Mouse (Mus musculus) skeletal muscle tissue, adult 2 months (tissue): ENCODE measurements around the gene Tcte1.

Experiments
- DNase-seq: peaks from one replicate; pipeline ENCODE4 v3.0.0-alpha.2; 2012; ENCODE audit warnings: low read depth, low spot score

Gene Tcte1

GRCm38 (mm10) chr17:45547461-45548190 lies 24.4 kb downstream of the Tcte1 start:
- no peak for DNase-seq

- DNase-seq = no peak
Measured at GRCm38 (mm10) chr17:45548541-45549512, 25.6 kb downstream of the Tcte1 start.

GRCm38 (mm10) chr17:45549617-45550181 lies 26.5 kb downstream of the Tcte1 start, which contains the start of gene Tmem151b:
TSS of gene Tmem151b (minus strand) at chr17:45549677.
- DNase-seq = no peak

- no peak for DNase-seq
Measured at GRCm38 (mm10) chr17:45550253-45550652, 27.0 kb downstream of the Tcte1 start.

GRCm38 (mm10) chr17:45551249-45551796 lies 28.1 kb downstream of the Tcte1 start:
- no peak for DNase-seq

- DNase-seq = peak; percentile 58
Measured at GRCm38 (mm10) chr17:45551816-45552451, 28.7 kb downstream of the Tcte1 start.

- DNase-seq = no peak
Measured at GRCm38 (mm10) chr17:45553065-45553464, 29.8 kb downstream of the Tcte1 start.

- DNase-seq = no peak
Measured at GRCm38 (mm10) chr17:45554420-45554819, 31.2 kb downstream of the Tcte1 start.

- DNase-seq = peak; percentile 85
Measured at GRCm38 (mm10) chr17:45555452-45556106, 32.3 kb downstream of the Tcte1 start, which contains the start of gene Nfkbie. TSS of gene Nfkbie (plus strand) at chr17:45555703.

- no peak for DNase-seq
Measured at GRCm38 (mm10) chr17:45556107-45556489, 32.9 kb downstream of the Tcte1 start.

GRCm38 (mm10) chr17:45556514-45557245 lies 33.4 kb downstream of the Tcte1 start:
- no peak for DNase-seq

- no peak for DNase-seq
Measured at GRCm38 (mm10) chr17:45557246-45557824, 34.1 kb downstream of the Tcte1 start.

GRCm38 (mm10) chr17:45557998-45558862 lies 35.0 kb downstream of the Tcte1 start:
- no peak for DNase-seq

GRCm38 (mm10) chr17:45559732-45560525 lies 36.7 kb downstream of the Tcte1 start:
- DNase-seq = no peak

GRCm38 (mm10) chr17:45563216-45563615 lies 40.0 kb downstream of the Tcte1 start:
- DNase-seq = no peak

GRCm38 (mm10) chr17:45563655-45564530 lies 40.7 kb downstream of the Tcte1 start, which contains the start of gene Slc35b2:
TSS of gene Slc35b2 (plus strand) at chr17:45563874.
- DNase-seq = peak; percentile 91
